Mouse (Mus musculus) stomach, postnatal 0 days (tissue): ENCODE measurements around the gene Ltbr. TPM values are rescaled to one million over a fixed set of nuclear protein-coding genes. Genes with fewer than 3 reads are reported as not detected.

Experiments used
- ATAC-seq: fragments of 200-750 bp; cut with Nextera tagmentation; 2 replicates; pipeline ENCODE4 v1.8.0; 2017; ENCODE audit not compliant: low FRiP score, low TSS enrichment
- DNase-seq: peaks from one replicate; pipeline ENCODE4 v3.0.0-alpha.2; 2016; ENCODE audit warnings: low spot score
- H3K27ac ChIP-seq: fragments of 300-500 bp; sonication (generic); replicated peaks from 2 replicates; pipeline ENCODE4 v1.5.1; 2014; ENCODE audit warnings: mild to moderate bottlenecking, control low read depth
- H3K27me3 ChIP-seq: fragments of 300-500 bp; sonication (generic); 2 replicates; pipeline ENCODE4 v1.6.1; 2014; ENCODE audit warnings: low read length; ENCODE audit not compliant: control insufficient read depth, insufficient read depth
- H3K36me3 ChIP-seq: fragments of 300-500 bp; sonication (generic); 2 replicates; pipeline ENCODE4 v1.6.1; 2014; ENCODE audit warnings: low read length, mixed read lengths; ENCODE audit not compliant: control insufficient read depth, insufficient read depth
- H3K4me1 ChIP-seq: fragments of 300-500 bp; sonication (generic); replicated peaks from 2 replicates; pipeline ENCODE4 v1.6.1; 2014; ENCODE audit warnings: antibody characterized with exemption; ENCODE audit not compliant: control insufficient read depth, insufficient read depth
- H3K4me2 ChIP-seq: fragments of 300-500 bp; sonication (generic); replicated peaks from 2 replicates; pipeline ENCODE4 v1.6.1; 2014; ENCODE audit warnings: low read depth, mild to moderate bottlenecking, control low read depth, moderate library complexity
- H3K4me3 ChIP-seq: fragments of 300-500 bp; sonication (generic); 2 replicates; pipeline ENCODE4 v1.5.1; 2014; ENCODE audit warnings: low read depth, low read length, control low read depth
- H3K9ac ChIP-seq: fragments of 300-500 bp; sonication (generic); 2 replicates; pipeline ENCODE4 v1.6.1; 2014; ENCODE audit warnings: mild to moderate bottlenecking, low read length, control low read depth, mixed read lengths
- H3K9me3 ChIP-seq: fragments of 300-500 bp; sonication (generic); 2 replicates; pipeline ENCODE4 v1.6.1; 2016; ENCODE audit warnings: low read length; ENCODE audit not compliant: control insufficient read depth
- CTCF ChIP-seq: IDR thresholded peaks from 2 replicates; pipeline ENCODE4 v1.5.1; 2016; ENCODE audit warnings: antibody characterized with exemption, low read depth, mild to moderate bottlenecking, moderate library complexity
- EP300 ChIP-seq: optimal IDR thresholded peaks from 2 replicates; pipeline ENCODE3; 2016; ENCODE audit warnings: antibody characterized with exemption
- WGBS: fragments of 180-500 bp; shearing (Covaris S2); extraction: QIAGEN DNeasy Blood & Tissue Kit; methylation state at CpG from one replicate; pipeline ENCODE4 v1.1.7; 2014; 5-methylcytosine and 5-hydroxymethylcytosine counted together
- polyA plus RNA-seq: library from polyadenylated mRNA; unstranded; fragments of >200 nt; fragmentation: Nextera tagmentation; extraction: Ambion mirVana; gene quantifications from 2 replicates; pipeline ENCODE4 v1.2.1, GENCODE M21; 2015

The Ltbr gene
- polyA plus RNA-seq, 1 experiment from 2014 or later = 71.5 TPM

- H3K9ac ChIP-seq = no peak overlapping the region
- TF ChIP-seq CTCF (peak; percentile 9; the same call in 1 of the 2 replicates), EP300 (no peak)
- no peak for ATAC-seq
These were observed 6.2 kb upstream of the Ltbr start for GRCm38 (mm10) chr6:125319919-125320296.

GRCm38 (mm10) chr6:125318981-125319918 is 5.6 kb upstream of the Ltbr start:
- Histone ChIP-seq H3K9ac (no peak overlapping the region), H3K4me2 (no peak overlapping the region), H3K36me3 (no peaks in the 10 kb centered on the region), H3K4me1 (peaks cover 5% of the 10 kb centered on the region), H3K9me3 (no peaks in the 10 kb centered on the region), H3K4me3 (no peak overlapping the region), H3K27ac (peak overlapping the region; percentile 71), H3K27me3 (no peaks in the 10 kb centered on the region)
- no peak for TF ChIP-seq EP300
- TF ChIP-seq CTCF = no peak
- 45% methylated on average over 15 of the region's 15 CpGs for WGBS
- peak; percentile 30 for DNase-seq
- ATAC-seq = peak; percentile 16; the same call in 1 of the 2 replicates

More at GRCm38 (mm10) chr6:125319919-125320296, 6.2 kb upstream of the Ltbr start:
- H3K27ac ChIP-seq = peak overlapping the region; percentile 71
- H3K4me3 ChIP-seq = no peak overlapping the region
- 0 out of 2 replicates have a peak, but pooled peaks cover 2% of the 10 kb centered on the region for H3K4me1 ChIP-seq
- no peaks in the 10 kb centered on the region for H3K27me3 ChIP-seq
- no peak for DNase-seq
- H3K9me3 ChIP-seq = no peaks in the 10 kb centered on the region
- H3K4me2 ChIP-seq = no peak overlapping the region
- no peaks in the 10 kb centered on the region for H3K36me3 ChIP-seq

DNA sequence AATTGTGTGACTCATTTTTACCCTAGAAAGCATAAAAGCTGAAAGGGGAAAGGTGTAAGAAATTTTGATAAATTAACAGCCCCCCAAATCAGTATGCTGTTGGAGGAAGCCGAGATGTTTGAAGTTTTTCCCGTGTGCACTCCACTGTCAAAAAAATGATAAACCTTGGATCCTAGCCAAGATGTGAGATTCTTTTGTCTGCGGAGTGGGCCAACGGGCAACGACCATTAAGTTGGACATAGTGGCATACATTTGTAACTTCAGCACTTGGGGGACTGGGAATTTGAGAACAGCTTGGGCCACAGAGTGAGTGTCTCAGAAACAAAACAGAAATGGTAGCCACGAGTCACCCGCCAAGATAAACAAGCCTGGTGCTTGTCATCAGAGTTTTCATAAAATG is 3.4 kb upstream of the Ltbr start:
- no peak for DNase-seq
- no peaks in the 10 kb centered on the region for H3K36me3 ChIP-seq
- H3K4me2 ChIP-seq = no peak overlapping the region
- peaks cover 18% of the 10 kb centered on the region for H3K4me1 ChIP-seq
- H3K4me3 ChIP-seq = no peak overlapping the region
- H3K9me3 ChIP-seq = no peaks in the 10 kb centered on the region
- no peak overlapping the region for H3K27ac ChIP-seq
- ATAC-seq = no peak
- WGBS = 36% methylated on average over 7 of the region's 7 CpGs
- H3K27me3 ChIP-seq = no peaks in the 10 kb centered on the region
- TF ChIP-seq CTCF = no peak
- no peak for TF ChIP-seq EP300
- no peak overlapping the region for H3K9ac ChIP-seq

- H3K4me2 ChIP-seq = no peak overlapping the region
- TF ChIP-seq EP300 (no peak), CTCF (no peak)
- 79% methylated on average over 6 of the region's 6 CpGs for WGBS
These were observed 1.1 kb upstream of the Ltbr start for GRCm38 (mm10) chr6:125314746-125315145.

DNA sequence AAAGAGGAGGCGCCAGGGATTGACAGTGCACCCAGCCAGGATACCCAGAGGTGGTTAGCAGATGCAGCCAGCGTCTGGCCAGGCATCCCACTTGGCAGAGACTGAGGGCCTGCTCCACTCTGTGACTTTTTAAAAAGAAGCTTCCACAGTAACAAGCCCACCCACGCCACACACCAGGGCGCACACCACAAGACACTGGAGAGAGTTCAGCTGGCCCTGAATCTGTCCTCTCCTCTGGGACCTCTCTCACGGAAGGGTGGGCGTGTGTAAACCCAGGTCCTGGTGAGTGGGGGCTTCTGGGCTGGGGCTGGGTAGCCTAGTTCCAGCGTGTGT is 512 bp upstream of the Ltbr start:
- ATAC-seq = peak; percentile 25

More at GRCm38 (mm10) chr6:125314746-125315145, 1.1 kb upstream of the Ltbr start:
- no peaks in the 10 kb centered on the region for H3K9me3 ChIP-seq
- no peak overlapping the region for H3K27ac ChIP-seq
- DNase-seq (no peak), ATAC-seq (no peak)
- peaks cover 19% of the 10 kb centered on the region for H3K4me1 ChIP-seq
- no peak overlapping the region for H3K9ac ChIP-seq
- no peak overlapping the region for H3K4me3 ChIP-seq
- no peaks in the 10 kb centered on the region for H3K27me3 ChIP-seq
- no peaks in the 10 kb centered on the region; the same call in 1 of the 2 replicates for H3K36me3 ChIP-seq

More for the DNA sequence above, 512 bp upstream of the Ltbr start:
- 35% methylated on average over 7 of the region's 7 CpGs for WGBS
- TF ChIP-seq EP300 (no peak), CTCF (no peak)
- peak overlapping the region; percentile 98 for H3K9ac ChIP-seq
- H3K4me3 ChIP-seq = peak overlapping the region; percentile 84
- peaks cover 4% of the 10 kb centered on the region; the same call in 1 of the 2 replicates for H3K36me3 ChIP-seq
- H3K27ac ChIP-seq = peak overlapping the region; percentile 93
- no peaks in the 10 kb centered on the region for H3K9me3 ChIP-seq
- peaks cover 19% of the 10 kb centered on the region for H3K4me1 ChIP-seq
- H3K4me2 ChIP-seq = peak overlapping the region; percentile 89
- DNase-seq = no peak
- no peaks in the 10 kb centered on the region for H3K27me3 ChIP-seq
